ENCODE assay signal across 9 mouse cellular contexts in the genomic region with DNA sequence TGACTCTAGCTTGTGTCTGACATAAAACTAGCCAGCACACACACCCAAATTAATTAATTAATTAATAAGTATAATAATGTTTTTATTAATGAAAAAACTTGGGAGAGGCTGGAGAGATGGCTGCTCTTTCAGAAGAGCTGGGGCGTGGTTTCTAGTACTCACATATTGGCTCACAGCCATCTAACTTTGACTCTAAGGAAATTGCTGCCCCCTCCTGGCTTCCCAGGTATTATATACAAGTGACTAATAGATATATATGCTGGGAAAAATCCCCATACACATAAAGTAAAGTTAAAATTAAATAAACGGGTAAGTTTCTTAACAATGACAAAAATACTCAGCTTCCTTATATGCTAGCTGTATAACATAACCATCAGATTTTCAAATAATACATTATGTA. TPM values are rescaled to one million over a fixed set of nuclear protein-coding genes. Genes with fewer than 3 reads are reported as not detected.
DNase-seq lines count a peak whose midpoint lies in the region; TF ChIP-seq lines count a peak whose summit lies in the region.
"Had no signal": no experiment of that assay in that cellular context is flagged by ENCODE, and none has a peak within 500 bp of the region (broad histone marks: within the 10 kb centered on the region; RNA-seq: fewer than 3 reads in every experiment).

No protein-coding gene starts in this region.

- no peak overlapping the region for H3K4me3 ChIP-seq in gastrocnemius, adult 2 months
- H3K4me3 ChIP-seq: embryonic facial prominence, embryonic 12.5 days had no signal

- peak; percentile 46 for DNase-seq in gastrocnemius, adult 2 months
- DNase-seq in gastrocnemius, postnatal 36 days, result no peak
- DNase-seq in testis, postnatal 10 days (ENCODE audit: low spot score), result peak; percentile 74
- DNase-seq in testis, postnatal 14 days (ENCODE audit: low spot score), result no peak
- peak; percentile 71 for DNase-seq in heart, postnatal 4 days
- peak; percentile 41 for DNase-seq in thymus, postnatal 14 days
- DNase-seq in layer of hippocampus, adult 9-10 months (ENCODE audit: low spot score), result no peak
- no peak for DNase-seq in right cerebral cortex, adult 2 months (ENCODE audit: low spot score in 2 of 2)

- intact Hi-C loops in gastrocnemius, adult 2 months (cut with DNase I), result loop anchor here (5.0 kb wide), 2 partner anchors 41 to 291 kb away; a partner anchor contains a TSS
- intact Hi-C loops in gastrocnemius, postnatal 36 days (cut with DNase I), result loop anchor here (5.0 kb wide), 1 partner anchor 51 kb away; a partner anchor contains a TSS

- H3K27ac ChIP-seq in gastrocnemius, adult 2 months, result no peak overlapping the region
- H3K27ac ChIP-seq: embryonic facial prominence, embryonic 12.5 days had no signal

- TF ChIP-seq CTCF in gastrocnemius, adult 2 months (IDR thresholded peaks at IDR 0.05), result peak; percentile 54

RNA-seq across cellular contexts. Expression of a gene that starts 28.4 kb away (rescaled TPM):
- 10 to 100 TPM in 1 of 2 experiments, 1 to 10 TPM in 1; 9.3 to 12.3 TPM for total RNA-seq in gastrocnemius, adult 2 months (2021)
- 10 to 100 TPM in 1 of 2 experiments, 1 to 10 TPM in 1; 9.4 to 10.5 TPM for total RNA-seq in gastrocnemius, postnatal 36 days (2021)
- total RNA-seq in heart, postnatal 4 days (2021), result 10 to 100 TPM; 20.6 to 25.2 TPM

RNA-seq across cellular contexts. Expression of a gene that starts 28.8 kb away (rescaled TPM):
- total RNA-seq in gastrocnemius, adult 2 months (2021), result 10 to 100 TPM; 25.3 to 31.0 TPM
- total RNA-seq in gastrocnemius, postnatal 36 days (2021), result 10 to 100 TPM; 21.6 to 24.7 TPM
- total RNA-seq in heart, postnatal 4 days (2021), result 10 to 100 TPM; 36.3 to 39.4 TPM

RNA-seq across cellular contexts. Expression of a gene that starts 39.5 kb away (rescaled TPM):
- total RNA-seq in gastrocnemius, adult 2 months (2021), result 10 to 100 TPM; 26.1 to 72.2 TPM
- 10 to 100 TPM; 37.5 to 47.4 TPM for total RNA-seq in gastrocnemius, postnatal 36 days (2021)
- 10 to 100 TPM; 38.3 to 41.3 TPM for total RNA-seq in heart, postnatal 4 days (2021)

RNA-seq across cellular contexts. Expression of a gene that starts 49.4 kb away (rescaled TPM):
- total RNA-seq in gastrocnemius, adult 2 months (2021), result 1 to 10 TPM; 2.0 to 2.5 TPM
- 1 to 10 TPM; 2.1 to 3.8 TPM for total RNA-seq in gastrocnemius, postnatal 36 days (2021)
- 10 to 100 TPM; 13.9 to 15.7 TPM for total RNA-seq in heart, postnatal 4 days (2021)

RNA-seq across cellular contexts. Expression of a gene that starts 57.9 kb away (rescaled TPM):
- total RNA-seq in gastrocnemius, adult 2 months (2021), result 10 to 100 TPM; 38.5 to 49.2 TPM
- 10 to 100 TPM; 23.0 to 32.1 TPM for total RNA-seq in gastrocnemius, postnatal 36 days (2021)
- 100 to 1,000 TPM; 111 to 124 TPM for total RNA-seq in heart, postnatal 4 days (2021)

Comparison
In these comparisons a context has a peak if more than half of its experiments do, and no peak if none do; other contexts are left out.
1. DNase-seq: peak in gastrocnemius, adult 2 months (single experiment), testis, postnatal 10 days (single experiment), heart, postnatal 4 days (single experiment) and thymus, postnatal 14 days (single experiment); none in gastrocnemius, postnatal 36 days (0 of 2), testis, postnatal 14 days (single experiment), layer of hippocampus, adult 9-10 months (single experiment) and right cerebral cortex, adult 2 months (0 of 2).